ENCODE assay signal across 9 mouse cellular contexts in the genomic region with DNA sequence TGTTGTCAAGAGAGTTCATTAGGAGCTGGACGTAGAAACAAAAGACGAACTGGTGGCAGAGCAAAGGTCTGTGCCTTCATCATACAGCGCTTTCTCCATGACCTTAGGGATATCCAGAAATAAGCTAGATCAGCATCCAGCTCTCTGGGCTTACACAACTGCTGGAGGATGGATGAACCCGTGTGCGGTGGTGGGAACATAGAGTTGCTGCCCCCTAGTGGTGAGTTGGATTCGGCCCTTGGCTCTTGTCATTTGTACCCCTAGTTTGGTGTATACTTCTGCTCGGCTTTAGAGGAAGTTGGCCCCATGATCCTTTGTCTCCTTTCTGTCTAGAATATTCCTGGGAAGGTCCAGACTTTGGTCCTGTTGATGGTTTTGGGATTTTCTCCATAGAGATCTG.
DNase-seq lines count a peak whose midpoint lies in the region; ATAC-seq and TF ChIP-seq lines count a peak whose summit lies in the region.
"Had no signal": no experiment of that assay in that cellular context is flagged by ENCODE, and none has a peak within 500 bp of the region (broad histone marks: within the 10 kb centered on the region; RNA-seq: fewer than 3 reads in every experiment).

No protein-coding gene starts in this region.

- dilution Hi-C loops in CH12.LX (cut with MboI; ENCODE audit: extremely low pct_ligation_motif_present, extremely low pct_unique_long_range_greater_than_20kb, low sequenced_read_pairs), result no loop called here

- TF ChIP-seq POLR2A in CH12.LX (IDR thresholded peaks at IDR 0.05; ENCODE audit: low read depth, low read length), result no peak

- H3K27ac ChIP-seq in CH12.LX (ENCODE audit: insufficient read depth, low read depth), result no peak overlapping the region
- H3K27ac ChIP-seq: stomach, embryonic 15.5 days had no signal

- peak; percentile 85 for ATAC-seq in frontal cortex, adult (ENCODE audit: low TSS enrichment)

- peak; percentile 85 to 90 for TF ChIP-seq CTCF in CH12.LX (conservative IDR thresholded peaks at IDR 0.05 in 1 of 2, IDR thresholded peaks at IDR 0.05 in 1 of 2; ENCODE audit: low read depth in 2 of 2, low read length in 2 of 2)

- no peaks in the 10 kb centered on the region for H3K27me3 ChIP-seq in CH12.LX (replicated peaks)
- H3K27me3 ChIP-seq: stomach, embryonic 15.5 days had no signal

- peak; percentile 85 for TF ChIP-seq RAD21 in CH12.LX (IDR thresholded peaks at IDR 0.05; ENCODE audit: low read depth, low read length)

- peaks cover 10 to 33% of the 10 kb centered on the region in 2 experiments for H3K4me1 ChIP-seq in CH12.LX (ENCODE audit: control insufficient read depth in 1 of 2, insufficient read depth in 2 of 2)
- H3K4me1 ChIP-seq: stomach, embryonic 15.5 days had no signal

- in situ Hi-C loops in CH12.LX (cut with MboI; ENCODE audit: low pct_ligation_motif_present, low pct_unique_long_range_greater_than_20kb, low sequenced_read_pairs), result loop anchor here (5.0 to 25.0 kb wide), 2 partner anchors 112 to 252 kb away; no protein-coding TSS in a partner anchor

- intact Hi-C loops in heart, postnatal 25 days (cut with DNase I), result loop anchor here (2.0 to 5.0 kb wide), 2 partner anchors 112 to 251 kb away; no protein-coding TSS in a partner anchor

- no peak overlapping the region for H3K9ac ChIP-seq in CH12.LX (ENCODE audit: insufficient read depth, low read depth)
- H3K9ac ChIP-seq: stomach, embryonic 15.5 days had no signal

- no peaks in the 10 kb centered on the region for H3K36me3 ChIP-seq in CH12.LX (replicated peaks in 1 of 2; ENCODE audit: control insufficient read depth in 1 of 2, insufficient read depth in 1 of 2, low read length in 1 of 2)
- H3K36me3 ChIP-seq: stomach, embryonic 15.5 days had no signal

- no peak for TF ChIP-seq EP300 in CH12.LX (IDR thresholded peaks at IDR 0.05; ENCODE audit: low read length)

- H3K4me2 ChIP-seq in CH12.LX (ENCODE audit: insufficient read depth, low read depth, poor library complexity, severe bottlenecking), result peak overlapping the region; percentile 29
- H3K4me2 ChIP-seq: stomach, embryonic 15.5 days had no signal

- H3K4me3 ChIP-seq in CH12.LX (replicated peaks in 1 of 3; ENCODE audit: low read depth in 2 of 3, low read length in 2 of 3, poor library complexity in 1 of 3), result no peak overlapping the region
- H3K4me3 ChIP-seq: stomach, embryonic 15.5 days had no signal

- H3K79me2 ChIP-seq in CH12.LX (replicated peaks; ENCODE audit: control insufficient read depth, extremely low read depth, insufficient read depth, poor library complexity, severe bottlenecking), result no peaks in the 10 kb centered on the region

- peak; percentile 3 to 47 for DNase-seq in heart, adult 9 months (ENCODE audit: low spot score in 2 of 2)
- DNase-seq in heart, postnatal 25 days (ENCODE audit: low spot score), result no peak
- DNase-seq in CH12.LX (ENCODE audit: extremely low read depth), result peak; percentile 80
- peak; percentile 65 for DNase-seq in brain, adult 2 months (ENCODE audit: low read depth, low spot score)
- peak; percentile 19 to 79 for DNase-seq in layer of hippocampus, adult 18-20 months (ENCODE audit: low spot score in 2 of 2)
- peak; percentile 76 for DNase-seq in lung, postnatal 36 days
- DNase-seq in B cell, adult 2 months, result no peak

- peaks cover 2% of the 10 kb centered on the region for H3K9me3 ChIP-seq in CH12.LX (replicated peaks; ENCODE audit: low read length)
- H3K9me3 ChIP-seq: stomach, embryonic 15.5 days had no signal

TF ChIP-seq in CH12.LX, 34 proteins besides CTCF, POLR2A, EP300 and RAD21:
- TF ChIP-seq UBTF (IDR thresholded peaks at IDR 0.05; ENCODE audit: low read depth, low read length) (no peak), MAFK (IDR thresholded peaks at IDR 0.05; ENCODE audit: insufficient replicate concordance, low read length) (0 out of 2 replicates have a peak, but pooled peaks have one; percentile 37), ZC3H11A (IDR thresholded peaks at IDR 0.05; ENCODE audit: low read depth, low read length) (peak; percentile 58; the same call in 1 of the 2 replicates), SMC3 (IDR thresholded peaks at IDR 0.05; ENCODE audit: low read depth, low read length) (peak; percentile 92), MAZ (IDR thresholded peaks at IDR 0.05; ENCODE audit: low read depth, low read length) (no peak), ETS1 (conservative IDR thresholded peaks at IDR 0.05; ENCODE audit: low read depth, low read length) (no peak), TBP (conservative IDR thresholded peaks at IDR 0.05; ENCODE audit: low read depth, low read length) (no peak)
TF ChIP-seq in CH12.LX: peak in this region for 3.

Comparison
In these comparisons a context has a peak if more than half of its experiments do, and no peak if none do; other contexts are left out.
1. DNase-seq: peak in heart, adult 9 months (2 of 2), CH12.LX (single experiment), brain, adult 2 months (single experiment), layer of hippocampus, adult 18-20 months (2 of 2) and lung, postnatal 36 days (single experiment); none in heart, postnatal 25 days (single experiment) and B cell, adult 2 months (0 of 2).